Mouse (Mus musculus) lung, adult 2 months (tissue): ENCODE measurements around the gene Myo9b. TPM values are rescaled to one million over a fixed set of nuclear protein-coding genes. Genes with fewer than 3 reads are reported as not detected.
A peak's percentile ranks its signal among the peaks of the same experiment; 100 is the strongest.
"Not testable (repeated sequence)": the region's sequence is repeated elsewhere in the genome, so short reads cannot be mapped to it uniquely, and the experiment has no call there.

Experiments used
- DNase-seq: peaks from one replicate; pipeline ENCODE4 v3.0.0; 2022
- H3K4me1 ChIP-seq: fragments of 200-500 bp; 2 replicates; pipeline ENCODE4 v1.6.1; 2011; ENCODE audit warnings: low read length; ENCODE audit not compliant: control insufficient read depth, insufficient read depth
- H3K4me3 ChIP-seq: fragments of 200-500 bp; replicated peaks from 2 replicates; pipeline ENCODE3; 2011; ENCODE audit warnings: low read depth, mild to moderate bottlenecking, control low read depth, low read length; ENCODE audit errors: extremely low read depth
- CTCF ChIP-seq: fragments of 200-500 bp; IDR thresholded peaks from 2 replicates; pipeline ENCODE4 v1.5.1; 2011; ENCODE audit warnings: mild to moderate bottlenecking, low read length, control low read depth; ENCODE audit not compliant: insufficient read depth
- POLR2A ChIP-seq: fragments of 200-500 bp; IDR thresholded peaks from 2 replicates; pipeline ENCODE4 v1.6.1; 2011; ENCODE audit warnings: low read depth, mild to moderate bottlenecking, control low read depth, low read length, borderline replicate concordance; ENCODE audit errors: extremely low read depth
- WGBS: fragments of 180-500 bp; shearing (Covaris S2); methylation state at CpG from one replicate; pipeline ENCODE4 v1.1.7; 2018; 5-methylcytosine and 5-hydroxymethylcytosine counted together
- polyA plus RNA-seq: library from polyadenylated mRNA; depleted of rRNA; stranded (reverse); fragments of >200 nt; gene quantifications from 2 replicates; pipeline ENCODE4 v1.2.3, GENCODE M21; 2012; rRNA removed

Myo9b gene
- 32.7 and 37.6 TPM in 2 replicates for polyA plus RNA-seq

DNA sequence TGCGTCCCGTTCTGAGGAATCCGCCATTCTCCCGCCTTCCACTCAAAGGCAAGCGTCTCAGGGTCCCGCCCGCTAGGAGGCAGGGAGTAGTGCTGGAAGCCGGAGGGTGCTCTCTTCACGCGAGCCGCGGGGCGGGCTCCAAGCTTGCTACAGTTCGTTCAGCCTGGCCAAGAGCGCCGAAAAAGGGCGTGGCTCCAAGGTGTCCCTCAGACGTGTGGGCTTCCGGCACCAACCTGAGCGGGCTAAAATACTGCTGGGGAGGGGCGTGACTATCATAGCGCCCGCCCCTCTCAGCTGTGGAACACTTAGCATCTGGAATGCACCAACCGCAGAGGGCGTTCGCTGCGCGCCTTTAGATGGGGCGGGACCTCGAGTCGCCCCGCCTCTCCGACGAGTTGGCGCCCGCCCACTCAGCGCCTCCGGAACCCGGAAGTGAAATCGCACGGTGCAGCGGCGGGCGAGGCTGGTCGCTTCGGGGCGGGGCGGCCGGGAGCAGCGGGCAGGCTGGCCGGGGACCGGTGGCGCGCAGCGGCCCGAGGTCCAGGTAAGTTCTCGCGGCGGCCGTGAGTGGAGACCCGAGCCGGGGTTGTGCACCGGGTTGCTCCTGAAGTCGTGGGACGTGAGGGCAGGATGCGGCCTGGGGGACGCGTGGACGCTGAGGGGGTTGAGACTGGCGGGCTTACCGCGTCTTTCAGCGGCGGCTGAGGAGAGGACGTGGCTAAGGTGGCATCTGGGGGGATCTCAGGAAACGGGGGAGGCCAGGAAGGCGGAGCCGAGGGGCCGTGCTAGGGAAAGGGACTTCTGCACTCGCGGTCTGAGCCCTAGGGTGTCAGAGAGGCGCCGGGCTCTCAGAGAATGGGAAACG, at the start of gene Myo9b, which contains the start of gene Haus8:
TSS of gene Myo9b (plus strand) at position 429 of the 865 bp plus-strand sequence.
TSS of gene Haus8 (minus strand) at position 649 of the 865 bp plus-strand sequence.
- H3K4me1 ChIP-seq: peaks cover 7% of the 10 kb centered on the region; the same call in 1 of the 2 replicates
- H3K4me3 ChIP-seq: peak within 1 kb of the TSS; percentile 77
- 0 out of 2 replicates have a peak, but pooled peaks have one; percentile 11 for TF ChIP-seq CTCF
- TF ChIP-seq POLR2A: peak; percentile 69; the same call in 1 of the 2 replicates
- peak; percentile 98 for DNase-seq
- 1% methylated on average over 84 of the region's 84 CpGs for WGBS

DNA sequence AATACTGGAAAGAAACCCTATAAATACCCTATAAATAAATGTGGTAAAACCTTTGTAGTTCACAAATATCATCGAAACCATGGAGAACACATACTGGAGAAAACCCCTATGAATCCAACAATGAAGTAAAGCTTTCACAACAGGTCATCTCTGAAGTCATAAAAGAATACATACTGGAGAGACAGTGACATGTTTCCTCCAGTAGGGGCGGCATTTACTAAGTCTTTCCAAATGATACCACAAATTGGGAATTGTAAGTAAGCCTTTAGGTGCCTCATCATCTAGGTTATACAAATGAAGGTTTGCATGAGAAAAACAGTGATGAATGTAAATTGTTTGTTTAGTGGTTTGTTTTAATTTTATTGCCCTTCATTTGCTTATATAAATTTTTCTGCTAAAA, 48.0 kb upstream of the Myo9b start:
- WGBS: 35% methylated on average over 2 of the region's 2 CpGs
- no peak for TF ChIP-seq POLR2A
- peak; percentile 4; the same call in 1 of the 2 replicates for TF ChIP-seq CTCF
- DNase-seq: no peak

DNA sequence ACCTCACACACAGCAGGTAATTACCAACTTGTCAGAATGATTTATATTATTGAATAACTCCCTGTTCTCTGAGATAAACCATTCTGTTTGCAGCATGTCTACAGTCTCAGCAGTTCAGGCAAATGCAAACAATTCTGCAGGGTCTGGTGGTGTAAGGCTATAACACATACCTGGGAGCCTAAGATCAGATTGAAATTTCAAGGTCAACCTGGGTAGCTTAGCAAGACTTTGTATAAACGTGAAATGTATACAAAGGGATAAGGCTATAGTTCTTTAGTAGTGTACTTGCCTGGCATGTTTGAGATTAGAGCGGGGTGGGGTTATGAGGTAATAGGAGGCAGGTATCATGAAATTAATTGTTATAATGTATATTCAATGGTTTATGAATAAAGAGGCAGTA, 29.8 kb upstream of the Myo9b start:
- WGBS: 66% methylated on average over 2 of the region's 2 CpGs
- no peaks in the 10 kb centered on the region for H3K4me1 ChIP-seq
- no peak for DNase-seq
- no peak for TF ChIP-seq POLR2A
- no peak for TF ChIP-seq CTCF
- no peak overlapping the region for H3K4me3 ChIP-seq

More for the DNA sequence above, 48.0 kb upstream of the Myo9b start:
- no peak overlapping the region for H3K4me3 ChIP-seq
- no peaks in the 10 kb centered on the region for H3K4me1 ChIP-seq

DNA sequence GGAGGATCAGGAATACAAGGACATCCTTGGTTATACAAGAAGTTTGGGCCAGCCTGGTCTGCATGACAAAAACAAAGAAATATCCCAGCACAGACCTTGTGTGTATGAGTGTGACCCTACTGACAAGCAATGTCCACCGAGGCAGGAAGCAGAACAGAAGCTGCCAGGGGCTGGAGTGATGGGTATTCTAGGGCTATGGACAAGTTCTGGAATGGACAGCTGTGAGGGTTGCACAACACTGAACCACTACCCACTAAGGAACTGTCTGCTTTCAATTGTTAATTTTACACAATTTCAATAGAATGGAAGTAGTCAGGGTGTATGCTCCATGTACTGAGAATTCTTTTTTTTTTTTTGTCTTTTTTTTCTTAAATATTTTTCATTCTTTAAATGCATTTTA, 24.3 kb upstream of the Myo9b start:
- no peak for DNase-seq
- WGBS: 82% methylated on average over 1 of the region's 1 CpGs
- TF ChIP-seq CTCF: no peak
- no peak for TF ChIP-seq POLR2A
- Histone ChIP-seq H3K4me1 (no peaks in the 10 kb centered on the region), H3K4me3 (no peak overlapping the region)

DNA sequence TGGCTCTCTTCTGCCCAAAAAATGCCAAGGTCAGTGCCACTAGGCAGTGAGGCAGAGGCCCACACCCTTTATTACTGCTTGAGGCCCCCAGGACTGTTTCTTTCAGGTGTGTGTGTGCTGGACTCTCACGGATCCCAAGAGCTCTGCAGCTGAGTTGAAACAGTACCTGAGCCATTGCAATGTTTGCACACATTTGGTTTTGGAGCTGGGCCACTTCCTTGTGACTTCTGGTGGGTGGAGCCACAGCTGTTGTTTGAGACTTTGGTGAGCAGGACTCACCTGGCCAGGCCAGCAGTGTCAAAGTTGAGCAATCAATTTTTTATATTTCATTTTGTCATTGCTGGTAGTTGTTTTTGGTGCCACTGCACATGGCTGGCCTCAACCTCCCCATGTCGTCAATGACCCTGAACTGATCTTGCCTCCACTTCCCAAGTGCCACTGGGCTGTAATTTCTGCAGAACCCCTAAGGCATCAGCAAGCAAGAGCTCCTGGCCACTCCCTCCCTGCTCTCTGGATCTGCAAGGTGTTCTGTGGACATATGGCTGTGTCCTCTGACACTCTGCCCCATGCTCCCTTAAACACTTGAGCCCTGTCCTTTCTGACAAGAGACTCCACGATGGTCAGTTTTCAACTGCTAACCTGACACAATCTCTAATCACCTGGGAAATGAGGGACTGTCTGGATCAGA, 15.8 kb upstream of the Myo9b start:
- WGBS: 69% methylated on average over 3 of the region's 3 CpGs
- TF ChIP-seq POLR2A (peak; percentile 6; the same call in 1 of the 2 replicates), CTCF (no peak)
- no peaks in the 10 kb centered on the region for H3K4me1 ChIP-seq
- DNase-seq: peak; percentile 68
- no peak overlapping the region for H3K4me3 ChIP-seq

DNA sequence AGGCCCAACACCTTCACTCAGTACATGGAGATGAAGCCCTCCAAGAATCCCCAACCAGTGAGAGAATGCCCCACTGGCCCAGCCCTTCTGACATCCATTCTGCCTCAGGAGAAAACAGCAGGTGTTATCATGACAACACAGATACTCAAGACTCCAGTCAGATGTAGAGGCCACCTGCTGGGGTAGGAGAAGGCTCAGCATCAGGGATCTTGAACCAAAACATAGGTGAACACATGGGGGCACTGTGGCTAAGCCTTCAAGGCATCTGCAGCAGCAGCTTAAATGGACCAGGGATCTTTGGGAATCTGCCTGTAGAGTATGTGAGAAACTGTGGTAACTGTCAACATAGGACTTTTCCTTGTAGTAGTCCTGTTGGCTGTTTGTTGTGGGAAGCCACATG, 11.3 kb upstream of the Myo9b start:
- peak; percentile 38; the same call in 1 of the 2 replicates for TF ChIP-seq CTCF
- no peak for TF ChIP-seq POLR2A

DNA sequence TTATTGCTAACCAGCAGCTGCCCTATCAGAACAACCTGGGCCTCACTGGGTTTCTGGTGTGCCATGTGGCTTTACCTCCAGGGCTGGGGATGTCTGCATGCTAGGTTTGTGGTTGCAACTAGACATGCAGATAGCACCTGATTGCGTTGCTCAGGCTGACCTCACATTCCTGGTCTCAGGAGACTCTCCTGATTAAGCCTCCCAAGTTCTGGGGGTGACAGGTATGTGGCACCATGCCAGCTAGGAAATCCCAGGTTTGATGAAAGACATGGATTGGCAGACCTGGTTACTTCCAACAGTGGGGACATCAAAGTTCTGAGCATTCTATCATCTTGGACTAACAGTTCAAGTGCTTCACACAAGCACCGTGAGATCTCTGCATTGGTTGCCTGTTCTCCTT, 4.8 kb upstream of the Myo9b start:
- no peak overlapping the region for H3K4me3 ChIP-seq
- TF ChIP-seq CTCF (no peak), POLR2A (no peak)
- WGBS: 96% methylated on average over 2 of the region's 2 CpGs
- no peaks in the 10 kb centered on the region for H3K4me1 ChIP-seq
- DNase-seq: no peak

More for the DNA sequence above, 11.3 kb upstream of the Myo9b start:
- no peak overlapping the region for H3K4me3 ChIP-seq
- DNase-seq: no peak
- no peaks in the 10 kb centered on the region for H3K4me1 ChIP-seq

DNA sequence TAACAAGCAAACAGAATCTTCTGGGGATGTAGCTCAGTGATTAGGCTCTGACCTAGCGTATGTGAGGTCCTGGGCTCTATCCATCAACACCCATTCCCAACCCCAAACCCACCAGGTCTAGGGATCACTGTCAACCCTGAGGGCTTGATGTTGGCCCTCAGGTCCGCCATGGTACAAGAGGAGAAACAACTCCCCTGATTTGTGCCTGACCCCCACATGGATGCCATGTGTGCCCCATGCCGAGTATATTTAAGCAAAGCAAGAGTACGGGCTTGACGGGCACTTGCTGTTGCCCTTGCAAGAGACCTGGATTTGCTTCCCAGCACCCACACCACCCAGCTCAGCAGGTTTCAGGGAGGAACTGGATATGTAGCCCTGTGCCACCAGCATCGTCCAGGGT, 4.2 kb upstream of the Myo9b start:
- H3K4me1 ChIP-seq, H3K4me3 ChIP-seq: not testable (repeated sequence)
- DNase-seq: peak; percentile 0
- WGBS: 96% methylated on average over 6 of the region's 6 CpGs

DNA sequence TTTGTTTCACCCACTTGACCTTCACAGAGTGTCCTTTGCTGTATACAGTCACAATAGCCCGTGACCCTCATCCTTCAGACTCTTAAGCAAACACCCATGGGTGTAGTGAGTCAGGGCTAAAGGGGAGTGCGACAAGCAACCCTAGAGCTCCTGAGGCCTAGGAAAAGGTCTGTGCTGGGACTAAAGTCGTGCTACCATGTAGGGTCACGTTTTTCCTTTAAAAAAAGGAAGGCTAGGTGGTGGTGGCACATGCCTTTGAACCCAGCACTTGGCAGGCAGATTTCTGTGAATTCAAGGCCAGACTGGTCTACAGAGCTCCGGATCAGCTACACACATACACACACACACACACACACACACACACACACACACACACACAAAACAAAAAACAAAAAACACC, 884 bp upstream of the Myo9b start:
- TF ChIP-seq POLR2A (no peak), CTCF (no peak)
- WGBS: 21% methylated on average over 5 of the region's 5 CpGs
- Histone ChIP-seq H3K4me3 (no peak overlapping the region), H3K4me1 (peaks cover 7% of the 10 kb centered on the region; the same call in 1 of the 2 replicates)
- no peak for DNase-seq

DNA sequence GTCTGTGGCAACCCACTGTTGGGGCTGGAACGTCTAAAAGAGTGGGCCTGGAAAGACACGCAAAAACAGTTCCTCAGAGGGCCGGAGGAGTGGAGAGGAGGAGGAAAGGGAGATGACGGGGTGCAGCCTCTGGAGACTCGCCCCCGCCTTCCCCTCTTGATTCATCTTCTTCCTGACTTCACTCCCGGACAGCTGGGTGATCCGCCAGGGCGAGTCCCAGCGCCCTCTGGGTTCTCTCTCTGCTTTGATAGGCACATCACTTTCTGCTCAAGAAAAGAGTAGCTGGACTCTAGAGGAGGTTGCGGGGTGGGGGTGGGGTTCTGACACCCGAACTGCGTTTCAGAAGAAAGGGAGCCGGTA, 617 bp downstream of the Myo9b start:
- DNase-seq: peak; percentile 56
- Histone ChIP-seq H3K4me3 (peak overlapping the region; percentile 77), H3K4me1 (peaks cover 7% of the 10 kb centered on the region; the same call in 1 of the 2 replicates)
- TF ChIP-seq CTCF (no peak), POLR2A (no peak)
- WGBS: under 1% methylated on average over 14 of the region's 14 CpGs

DNA sequence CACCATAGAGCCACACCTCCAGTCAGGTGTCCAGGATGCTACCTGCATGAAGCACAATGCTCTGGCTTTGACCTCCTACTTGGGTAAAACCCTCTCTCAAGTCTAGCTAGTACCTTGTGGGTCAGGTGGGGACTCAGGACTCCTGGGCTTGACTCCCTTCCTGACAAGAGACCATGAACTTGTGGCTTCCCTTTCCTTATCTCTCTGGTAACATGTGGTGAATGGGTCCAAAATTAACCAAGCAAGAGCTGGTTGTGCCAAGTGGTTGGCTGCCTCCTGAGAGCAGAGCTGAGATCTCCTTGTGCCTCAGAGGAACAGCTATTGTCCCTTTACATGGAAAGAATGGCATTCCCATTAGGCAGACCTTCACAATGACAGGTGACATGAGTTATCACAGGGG, 2.0 kb downstream of the Myo9b start:
- Histone ChIP-seq H3K4me1 (peaks cover 7% of the 10 kb centered on the region; the same call in 1 of the 2 replicates), H3K4me3 (no peak overlapping the region)
- TF ChIP-seq CTCF (no peak), POLR2A (no peak)
- DNase-seq: no peak
